Mouse (Mus musculus) heart, postnatal 0 days (tissue): ENCODE data around the gene Tmem181a.
"Not testable (repeated sequence)": the region's sequence is repeated elsewhere in the genome, so short reads cannot be mapped to it uniquely, and the experiment has no call there.

ENCODE experiments used
- CTCF ChIP-seq: IDR thresholded peaks from 2 replicates; pipeline ENCODE4 v1.5.1; 2016; ENCODE audit warnings: antibody characterized with exemption, control low read depth, low read depth
- EP300 ChIP-seq: IDR thresholded peaks from 2 replicates; pipeline ENCODE4 v1.6.1; 2016; ENCODE audit warnings: antibody characterized with exemption, low read depth

DNA sequence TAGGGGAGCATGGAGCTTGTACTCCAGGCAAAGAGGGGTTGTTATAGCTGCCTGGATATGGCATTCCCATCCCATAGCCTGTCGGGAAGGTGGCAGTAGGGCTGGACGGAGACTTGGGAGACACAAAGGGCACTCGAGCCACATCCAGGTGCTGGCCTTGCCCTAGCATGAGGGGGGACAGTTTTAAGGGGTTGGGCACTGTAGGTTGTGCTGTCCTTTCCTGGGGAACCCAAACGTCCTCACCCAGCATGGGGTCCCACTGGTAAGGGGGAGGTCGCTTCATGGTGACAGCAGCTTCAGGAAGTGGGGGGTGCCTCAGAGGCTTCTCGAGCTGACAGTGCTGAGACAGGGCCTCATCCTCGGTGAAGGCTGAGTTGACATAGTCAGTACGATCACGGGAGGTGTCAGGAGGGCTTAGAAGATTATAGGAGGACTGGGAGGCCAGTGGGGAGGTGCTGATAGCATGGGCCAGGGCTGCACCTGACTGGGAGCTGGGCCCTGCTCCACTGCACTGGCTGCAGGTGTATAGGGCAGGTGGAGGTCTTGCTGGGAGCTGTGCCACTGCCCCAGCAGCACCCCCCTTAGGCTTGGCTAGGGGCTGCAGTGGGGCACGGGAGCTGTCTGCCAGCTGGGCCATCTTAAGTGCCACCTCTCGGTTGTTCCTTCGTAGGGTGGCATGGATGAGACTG is 86.1 kb downstream of the Tmem181a start:
- TF ChIP-seq CTCF, EP300: not testable (repeated sequence)
